Mouse (Mus musculus): ENCODE measurements around the gene Fubp1. TPM values are rescaled to one million over a fixed set of nuclear protein-coding genes. Genes with fewer than 3 reads are reported as not detected.
A peak's percentile ranks its signal among the peaks of the same experiment; 100 is the strongest.

Fubp1 gene
- total and polyA plus RNA-seq, 2 experiments from 2014 or later, result 135 to 257 TPM

DNA sequence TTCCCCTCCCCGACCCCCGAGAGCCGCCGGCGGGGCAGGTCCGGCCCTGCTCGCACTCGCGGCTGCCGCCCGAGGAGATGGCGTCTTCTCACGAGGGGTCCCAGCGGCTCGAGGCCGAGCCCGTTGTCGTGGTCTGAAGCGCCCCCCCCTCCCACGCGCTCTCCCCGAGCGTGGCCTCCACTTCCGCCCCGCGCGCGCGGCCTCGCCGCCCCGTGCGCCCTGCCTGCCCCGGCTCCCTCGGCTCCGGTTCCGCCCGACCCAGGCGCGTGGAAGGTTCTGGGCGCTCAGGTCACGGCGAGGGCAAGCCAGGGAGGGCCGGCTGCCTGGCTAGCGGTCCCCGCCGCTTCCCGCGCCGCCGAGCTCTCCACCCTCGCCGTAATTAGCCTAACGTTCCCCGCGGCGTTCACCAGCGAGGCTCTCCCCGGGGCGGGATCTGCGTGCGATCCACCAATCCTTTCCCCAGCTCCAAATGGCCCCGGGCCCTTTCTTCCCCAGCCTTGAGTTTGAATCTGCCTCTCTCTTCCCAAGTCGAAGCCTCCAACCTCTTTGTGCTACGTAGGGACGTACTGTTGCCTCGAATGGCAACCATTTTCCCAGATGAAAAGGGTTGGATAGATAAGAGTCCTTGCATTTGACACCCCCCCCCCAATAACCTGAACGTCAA, 638 bp downstream of the Fubp1 start:
- ATAC-seq, result peak; percentile 54
- peaks cover 22% of the 10 kb centered on the region for H3K4me1 ChIP-seq (ENCODE audit: insufficient read depth)
- WGBS, result under 1% methylated on average over 60 of the region's 68 CpGs

GRCm38 (mm10) chr3:152211731-152212279, 1.6 kb downstream of the Fubp1 start:
- Histone ChIP-seq H3K27ac (ENCODE audit: low read depth, low read length) (peak overlapping the region; percentile 100; the same call in 1 of the 2 replicates), H3K9me3 (ENCODE audit: low read length) (no peaks in the 10 kb centered on the region), H3K27me3 (ENCODE audit: insufficient read depth, low read length) (no peaks in the 10 kb centered on the region), H3K36me3 (ENCODE audit: insufficient read depth) (peaks cover 14% of the 10 kb centered on the region), H3K4me1 (ENCODE audit: insufficient read depth) (peaks cover 22% of the 10 kb centered on the region), H3K9ac (peak overlapping the region; percentile 100), H3K4me2 (ENCODE audit: low read depth) (peak overlapping the region; percentile 58), H3K4me3 (ENCODE audit: low read depth, low read length) (peak overlapping the region; percentile 97)
- WGBS, result 27% methylated on average over 7 of the region's 7 CpGs
- no peak for TF ChIP-seq CTCF (IDR thresholded peaks at IDR 0.05; ENCODE audit: low read depth)
- no peak for DNase-seq
- ATAC-seq, result no peak

More for the DNA sequence above, 638 bp downstream of the Fubp1 start:
- TF ChIP-seq CTCF (IDR thresholded peaks at IDR 0.05; ENCODE audit: low read depth), result no peak
- peak; percentile 82 for DNase-seq
- peak overlapping the region; percentile 97 for H3K4me3 ChIP-seq (ENCODE audit: low read depth, low read length)
- no peaks in the 10 kb centered on the region for H3K27me3 ChIP-seq (ENCODE audit: insufficient read depth, low read length)
- H3K9ac ChIP-seq, result peak overlapping the region; percentile 100
- H3K9me3 ChIP-seq (ENCODE audit: low read length), result no peaks in the 10 kb centered on the region
- peak overlapping the region; percentile 58 for H3K4me2 ChIP-seq (ENCODE audit: low read depth)
- peak overlapping the region; percentile 100 for H3K27ac ChIP-seq (ENCODE audit: low read depth, low read length)
- H3K36me3 ChIP-seq (ENCODE audit: insufficient read depth), result peaks cover 5% of the 10 kb centered on the region; the same call in 1 of the 2 replicates

DNA sequence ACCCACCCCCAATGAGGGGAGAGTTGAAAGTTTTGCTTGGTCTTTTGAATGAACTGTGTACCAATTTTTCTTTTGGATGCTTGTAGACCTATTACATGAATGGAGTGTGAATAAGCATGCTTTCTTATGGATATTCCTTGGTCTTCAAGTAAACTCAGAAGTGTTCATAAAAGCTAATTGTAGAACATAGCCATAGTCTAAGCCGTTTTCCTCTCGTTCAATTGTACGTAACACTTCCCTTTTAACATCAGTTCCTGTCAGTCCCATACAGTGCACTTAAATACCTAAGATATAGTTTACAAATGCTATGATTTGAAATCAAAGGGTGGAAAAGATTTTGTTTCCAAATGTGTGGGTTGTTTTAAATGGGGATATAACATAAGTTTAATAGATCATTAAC, 3.2 kb downstream of the Fubp1 start:
- Histone ChIP-seq H3K9me3 (ENCODE audit: low read length) (no peaks in the 10 kb centered on the region), H3K36me3 (ENCODE audit: insufficient read depth) (peaks cover 26% of the 10 kb centered on the region), H3K27me3 (ENCODE audit: insufficient read depth, low read length) (no peaks in the 10 kb centered on the region), H3K4me1 (ENCODE audit: insufficient read depth) (peaks cover 22% of the 10 kb centered on the region), H3K27ac (ENCODE audit: low read depth, low read length) (no peak overlapping the region), H3K9ac (peak overlapping the region; percentile 35), H3K4me2 (ENCODE audit: low read depth) (peak overlapping the region; percentile 58), H3K4me3 (ENCODE audit: low read depth, low read length) (peak overlapping the region; percentile 9; the same call in 1 of the 2 replicates)
- ATAC-seq (no peak), DNase-seq (no peak)
- TF ChIP-seq CTCF (IDR thresholded peaks at IDR 0.05; ENCODE audit: low read depth), result no peak
- 18% methylated on average over 3 of the region's 3 CpGs for WGBS

- H3K27ac ChIP-seq (ENCODE audit: low read depth, low read length), result no peak overlapping the region
- no peak for ATAC-seq
- no peak overlapping the region for H3K9ac ChIP-seq
- H3K4me3 ChIP-seq (ENCODE audit: low read depth, low read length), result no peak overlapping the region
- DNase-seq, result no peak
- no peaks in the 10 kb centered on the region for H3K27me3 ChIP-seq (ENCODE audit: insufficient read depth, low read length)
- H3K4me1 ChIP-seq (ENCODE audit: insufficient read depth), result no peaks in the 10 kb centered on the region
- H3K36me3 ChIP-seq (ENCODE audit: insufficient read depth), result peaks cover 80% of the 10 kb centered on the region
- no peaks in the 10 kb centered on the region for H3K9me3 ChIP-seq (ENCODE audit: low read length)
- no peak overlapping the region for H3K4me2 ChIP-seq (ENCODE audit: low read depth)
- TF ChIP-seq CTCF (IDR thresholded peaks at IDR 0.05; ENCODE audit: low read depth), result peak; percentile 32; the same call in 1 of the 2 replicates
Observed at GRCm38 (mm10) chr3:152224918-152225317, 14.7 kb downstream of the Fubp1 start.

- Histone ChIP-seq H3K4me1 (ENCODE audit: insufficient read depth) (no peaks in the 10 kb centered on the region), H3K4me3 (ENCODE audit: low read depth, low read length) (no peak overlapping the region), H3K9ac (no peak overlapping the region), H3K9me3 (ENCODE audit: low read length) (no peaks in the 10 kb centered on the region), H3K27me3 (ENCODE audit: insufficient read depth, low read length) (no peaks in the 10 kb centered on the region), H3K36me3 (ENCODE audit: insufficient read depth) (peaks cover 73% of the 10 kb centered on the region), H3K4me2 (ENCODE audit: low read depth) (no peak overlapping the region), H3K27ac (ENCODE audit: low read depth, low read length) (no peak overlapping the region)
- 87% methylated on average over 7 of the region's 7 CpGs for WGBS
- no peak for TF ChIP-seq CTCF (IDR thresholded peaks at IDR 0.05; ENCODE audit: low read depth)
- no peak for ATAC-seq
- no peak for DNase-seq
Observed at GRCm38 (mm10) chr3:152225906-152226305, 15.7 kb downstream of the Fubp1 start.

- Histone ChIP-seq H3K27ac (ENCODE audit: low read depth, low read length) (no peak overlapping the region), H3K9ac (no peak overlapping the region), H3K4me2 (ENCODE audit: low read depth) (no peak overlapping the region), H3K4me3 (ENCODE audit: low read depth, low read length) (no peak overlapping the region), H3K27me3 (ENCODE audit: insufficient read depth, low read length) (no peaks in the 10 kb centered on the region), H3K9me3 (ENCODE audit: low read length) (no peaks in the 10 kb centered on the region), H3K4me1 (ENCODE audit: insufficient read depth) (no peaks in the 10 kb centered on the region), H3K36me3 (ENCODE audit: insufficient read depth) (peaks cover 57% of the 10 kb centered on the region)
- DNase-seq (no peak), ATAC-seq (no peak)
- no peak for TF ChIP-seq CTCF (IDR thresholded peaks at IDR 0.05; ENCODE audit: low read depth)
- WGBS, result 95% methylated on average over 7 of the region's 7 CpGs
Observed at GRCm38 (mm10) chr3:152228843-152229242, 18.6 kb downstream of the Fubp1 start.

DNA sequence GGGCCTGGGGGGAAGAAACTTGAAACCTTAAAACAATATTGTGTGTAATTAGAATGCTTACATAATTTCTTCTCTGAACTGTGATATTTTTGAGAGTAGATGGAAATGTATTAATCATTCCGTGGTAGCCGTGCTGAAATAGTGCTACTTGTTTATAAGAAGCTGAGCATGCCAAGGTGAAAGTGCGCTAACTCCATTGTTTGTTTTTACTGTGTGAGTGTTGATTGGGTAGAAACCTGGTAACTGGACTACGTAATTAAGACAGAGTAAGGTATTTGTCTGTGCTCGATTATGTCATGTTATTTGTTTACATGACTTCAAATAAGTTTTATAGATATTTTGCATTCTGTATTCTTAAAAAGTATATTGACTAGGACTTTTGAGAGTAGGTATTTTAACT, 19.0 kb downstream of the Fubp1 start:
- Histone ChIP-seq H3K9ac (no peak overlapping the region), H3K36me3 (ENCODE audit: insufficient read depth) (peaks cover 54% of the 10 kb centered on the region), H3K27ac (ENCODE audit: low read depth, low read length) (no peak overlapping the region), H3K27me3 (ENCODE audit: insufficient read depth, low read length) (no peaks in the 10 kb centered on the region), H3K4me3 (ENCODE audit: low read depth, low read length) (no peak overlapping the region), H3K4me2 (ENCODE audit: low read depth) (no peak overlapping the region), H3K4me1 (ENCODE audit: insufficient read depth) (no peaks in the 10 kb centered on the region), H3K9me3 (ENCODE audit: low read length) (no peaks in the 10 kb centered on the region)
- ATAC-seq (no peak), DNase-seq (no peak)
- TF ChIP-seq CTCF (IDR thresholded peaks at IDR 0.05; ENCODE audit: low read depth), result no peak
- 88% methylated on average over 5 of the region's 5 CpGs for WGBS

Measured in forebrain, postnatal 0 days (tissue).